Mouse (Mus musculus): ENCODE measurements around the gene Gm5796. TPM values are rescaled to one million over a fixed set of nuclear protein-coding genes. Genes with fewer than 3 reads are reported as not detected.

The Gm5796 gene
- polyA plus RNA-seq (2015; fragmentation: Illumina TruSeq; extraction: RNeasy Lipid Tissue Mini Kit (QIAGEN cat#74804); ENCODE audit: insufficient read depth, low read depth, low replicate concordance): not detected

GRCm38 (mm10) chr14:4023641-4024040, at the start of gene Gm5796:
Gene Gm5796, plus strand, starts transcription at chr14:4023941.

DNA sequence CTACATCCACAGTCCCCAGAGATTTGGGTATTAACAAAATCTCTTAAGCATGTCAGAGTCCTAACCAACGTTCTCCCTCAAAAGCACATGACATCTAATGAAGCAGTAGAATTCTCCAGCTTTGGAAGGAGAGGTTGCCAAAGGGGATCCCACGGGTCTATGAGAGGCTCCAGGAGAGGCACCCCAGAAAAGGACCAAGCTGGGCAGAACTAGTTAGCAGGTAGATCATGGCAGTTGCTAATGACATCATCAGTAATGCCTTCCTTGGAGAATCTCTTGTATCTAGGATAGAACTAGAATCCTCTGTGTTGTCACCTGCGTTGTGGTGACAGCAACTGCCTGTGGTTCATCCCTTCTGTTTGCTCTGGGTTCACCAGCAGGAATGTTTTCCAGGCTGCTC, 25.6 kb upstream of the Gm5796 start, which contains the start of gene Gm3099:
Gene Gm3099, plus strand, starts transcription at position 301 of the 400 bp plus-strand sequence.

DNA sequence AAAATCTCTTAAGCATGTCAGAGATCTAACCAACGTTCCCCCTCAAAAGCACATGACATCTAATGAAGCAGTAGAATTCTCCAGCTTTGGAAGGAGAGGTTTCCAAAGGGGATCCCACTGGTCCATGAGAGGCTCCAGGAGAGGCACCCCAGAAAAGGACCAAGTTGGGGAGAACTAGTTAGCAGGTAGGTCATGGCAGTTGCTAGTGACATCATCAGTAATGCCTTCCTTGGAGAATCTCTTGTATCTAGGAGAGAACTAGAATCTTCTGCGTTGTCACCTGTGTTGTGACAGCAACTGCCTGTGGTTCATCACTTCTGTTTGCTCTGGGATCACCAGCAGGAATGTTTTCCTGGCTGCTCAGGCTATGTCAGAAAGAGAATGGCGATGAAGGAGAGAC, 60.1 kb downstream of the Gm5796 start, which contains the start of gene Gm3115:
Gene Gm3115, plus strand, starts transcription at position 301 of the 400 bp plus-strand sequence.

Other genes with a start within 250 kb of the Gm5796 start
- not detected for gene Gm3002, start 213.9 kb upstream of the Gm5796 start, polyA plus RNA-seq (2015; fragmentation: Illumina TruSeq; extraction: RNeasy Lipid Tissue Mini Kit (QIAGEN cat#74804); ENCODE audit: insufficient read depth, low read depth, low replicate concordance)
- not detected for gene Gm3033, start 177.7 kb upstream of the Gm5796 start, polyA plus RNA-seq (2015; fragmentation: Illumina TruSeq; extraction: RNeasy Lipid Tissue Mini Kit (QIAGEN cat#74804); ENCODE audit: insufficient read depth, low read depth, low replicate concordance)
- not detected for gene Gm2916, start 139.8 kb upstream of the Gm5796 start, polyA plus RNA-seq (2015; fragmentation: Illumina TruSeq; extraction: RNeasy Lipid Tissue Mini Kit (QIAGEN cat#74804); ENCODE audit: insufficient read depth, low read depth, low replicate concordance)
- gene Gm3029, start 92.2 kb upstream of the Gm5796 start, polyA plus RNA-seq (2015; fragmentation: Illumina TruSeq; extraction: RNeasy Lipid Tissue Mini Kit (QIAGEN cat#74804); ENCODE audit: insufficient read depth, low read depth, low replicate concordance): not detected
- not detected for gene Gm3095, start 60.4 kb upstream of the Gm5796 start, polyA plus RNA-seq (2015; fragmentation: Illumina TruSeq; extraction: RNeasy Lipid Tissue Mini Kit (QIAGEN cat#74804); ENCODE audit: insufficient read depth, low read depth, low replicate concordance)
- gene Gm3099, start 25.5 kb upstream of the Gm5796 start, polyA plus RNA-seq (2015; fragmentation: Illumina TruSeq; extraction: RNeasy Lipid Tissue Mini Kit (QIAGEN cat#74804); ENCODE audit: insufficient read depth, low read depth, low replicate concordance): not detected
- not detected for gene Gm3115, start 60.2 kb downstream of the Gm5796 start, polyA plus RNA-seq (2015; fragmentation: Illumina TruSeq; extraction: RNeasy Lipid Tissue Mini Kit (QIAGEN cat#74804); ENCODE audit: insufficient read depth, low read depth, low replicate concordance)
- not detected for gene Gm8108, start 86.6 kb downstream of the Gm5796 start, polyA plus RNA-seq (2015; fragmentation: Illumina TruSeq; extraction: RNeasy Lipid Tissue Mini Kit (QIAGEN cat#74804); ENCODE audit: insufficient read depth, low read depth, low replicate concordance)
- gene Gm3127, start 141.1 kb downstream of the Gm5796 start, polyA plus RNA-seq (2015; fragmentation: Illumina TruSeq; extraction: RNeasy Lipid Tissue Mini Kit (QIAGEN cat#74804); ENCODE audit: insufficient read depth, low read depth, low replicate concordance): not detected
- not detected for gene Gm2974, start 158.6 kb downstream of the Gm5796 start, polyA plus RNA-seq (2015; fragmentation: Illumina TruSeq; extraction: RNeasy Lipid Tissue Mini Kit (QIAGEN cat#74804); ENCODE audit: insufficient read depth, low read depth, low replicate concordance)
- not detected for gene Gm3138, start 225.7 kb downstream of the Gm5796 start, polyA plus RNA-seq (2015; fragmentation: Illumina TruSeq; extraction: RNeasy Lipid Tissue Mini Kit (QIAGEN cat#74804); ENCODE audit: insufficient read depth, low read depth, low replicate concordance)

Data from pancreas, adult 10 weeks (tissue).